Mouse (Mus musculus): ENCODE data around the gene Cyb5d1.

Cyb5d1 gene

DNA sequence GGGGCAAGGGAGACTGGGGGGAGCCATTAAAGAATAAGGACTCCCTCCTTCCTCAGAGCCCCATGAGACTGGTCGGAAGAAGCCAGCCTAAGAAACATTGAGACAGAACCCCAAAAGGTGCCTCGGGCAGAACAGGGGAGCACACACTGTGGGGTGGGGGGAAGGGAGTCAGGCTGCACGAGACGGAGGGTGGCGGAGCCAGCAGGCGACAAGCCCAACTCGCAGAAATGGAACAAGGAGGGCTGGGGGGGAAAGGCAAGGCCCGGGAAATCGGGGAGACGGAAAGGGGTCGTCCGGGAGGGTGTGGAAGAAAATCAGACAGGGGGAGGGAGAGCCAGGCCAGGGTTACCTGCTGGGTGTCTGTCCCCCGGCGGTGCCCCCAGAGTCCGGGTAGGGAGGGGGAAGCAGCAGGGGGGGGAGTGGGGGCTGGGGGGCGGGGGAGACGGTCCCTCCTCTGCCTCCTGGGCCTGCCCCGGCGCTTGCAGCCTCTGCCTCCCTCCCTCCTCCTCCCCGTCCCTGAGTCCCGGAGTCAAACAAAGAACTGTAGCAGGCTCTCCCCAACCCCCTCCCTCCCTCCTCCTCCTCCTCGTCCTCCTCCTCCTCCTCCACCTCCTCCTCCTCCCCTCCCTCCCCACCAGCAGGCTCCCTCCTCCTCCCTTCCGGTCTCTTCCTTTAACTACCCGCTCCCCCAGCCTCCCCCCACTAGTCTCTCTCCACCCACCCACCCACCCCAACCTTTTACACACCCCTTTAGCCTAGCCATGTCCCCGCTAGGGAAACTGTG is 20.4 kb upstream of the Cyb5d1 start:
- DNase-seq (ENCODE audit: low read depth), result peak; percentile 59

DNA sequence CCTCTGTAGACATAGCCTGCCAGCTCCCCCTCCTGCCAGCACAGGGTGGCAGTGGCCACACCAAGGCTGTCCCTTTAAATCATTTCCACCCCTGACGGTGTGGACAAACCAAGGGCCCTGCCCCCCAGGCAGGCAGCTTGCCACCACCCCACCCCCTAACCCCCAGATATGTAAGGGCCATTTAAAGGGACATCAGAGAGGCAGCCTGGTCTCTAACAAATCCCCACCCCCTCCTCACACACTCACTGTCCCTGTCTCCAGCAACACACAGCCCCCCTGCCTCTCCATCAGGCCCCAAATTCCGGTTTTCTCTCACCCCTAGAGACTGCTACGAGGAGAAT is 19.9 kb upstream of the Cyb5d1 start:
- peak; percentile 47 for DNase-seq (ENCODE audit: low read depth)

DNA sequence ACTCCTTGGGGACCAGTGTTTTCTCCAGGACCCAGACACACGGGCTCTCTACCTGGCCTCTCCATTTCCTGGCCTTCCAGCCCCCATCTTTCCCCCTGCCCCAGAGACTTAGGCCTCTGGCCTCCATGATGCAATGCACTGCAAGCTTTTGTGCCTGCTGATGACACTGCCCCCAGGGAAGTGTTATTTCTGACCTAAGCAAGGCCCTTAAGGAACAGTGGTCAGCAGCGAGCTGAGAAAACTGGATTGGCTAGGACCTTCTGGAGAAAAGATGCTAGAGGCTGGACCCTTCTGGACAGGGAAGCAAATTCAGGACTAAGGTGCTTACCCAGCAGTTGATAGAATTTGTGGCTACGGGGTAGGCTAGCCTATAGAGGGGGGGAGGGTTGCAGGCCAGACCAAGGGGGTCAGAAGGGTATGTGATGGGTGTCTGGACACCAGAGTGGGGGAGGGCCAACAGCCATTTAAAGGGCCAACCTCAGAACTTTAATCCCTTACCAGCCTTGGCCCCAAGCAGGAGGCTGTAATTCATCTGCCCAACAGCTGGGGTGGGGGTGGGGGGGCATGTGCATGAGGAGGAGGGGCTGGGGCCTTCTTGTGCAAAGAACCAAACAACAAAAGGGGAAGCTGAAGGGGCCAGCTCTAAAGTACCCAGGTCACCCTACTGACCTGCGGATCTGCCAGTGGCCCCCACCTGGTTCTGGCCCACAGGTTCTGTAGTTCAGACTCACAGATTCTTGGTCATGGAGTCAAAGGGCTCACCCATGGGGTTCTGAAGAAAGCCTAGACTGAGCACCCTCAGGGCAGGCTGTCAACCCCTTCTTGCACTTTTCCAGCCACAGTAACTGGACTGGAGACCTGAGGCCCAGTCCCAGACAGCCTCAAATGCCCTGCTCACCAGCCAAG is 19.2 kb upstream of the Cyb5d1 start:
- DNase-seq (ENCODE audit: low read depth), result peak; percentile 39

DNA sequence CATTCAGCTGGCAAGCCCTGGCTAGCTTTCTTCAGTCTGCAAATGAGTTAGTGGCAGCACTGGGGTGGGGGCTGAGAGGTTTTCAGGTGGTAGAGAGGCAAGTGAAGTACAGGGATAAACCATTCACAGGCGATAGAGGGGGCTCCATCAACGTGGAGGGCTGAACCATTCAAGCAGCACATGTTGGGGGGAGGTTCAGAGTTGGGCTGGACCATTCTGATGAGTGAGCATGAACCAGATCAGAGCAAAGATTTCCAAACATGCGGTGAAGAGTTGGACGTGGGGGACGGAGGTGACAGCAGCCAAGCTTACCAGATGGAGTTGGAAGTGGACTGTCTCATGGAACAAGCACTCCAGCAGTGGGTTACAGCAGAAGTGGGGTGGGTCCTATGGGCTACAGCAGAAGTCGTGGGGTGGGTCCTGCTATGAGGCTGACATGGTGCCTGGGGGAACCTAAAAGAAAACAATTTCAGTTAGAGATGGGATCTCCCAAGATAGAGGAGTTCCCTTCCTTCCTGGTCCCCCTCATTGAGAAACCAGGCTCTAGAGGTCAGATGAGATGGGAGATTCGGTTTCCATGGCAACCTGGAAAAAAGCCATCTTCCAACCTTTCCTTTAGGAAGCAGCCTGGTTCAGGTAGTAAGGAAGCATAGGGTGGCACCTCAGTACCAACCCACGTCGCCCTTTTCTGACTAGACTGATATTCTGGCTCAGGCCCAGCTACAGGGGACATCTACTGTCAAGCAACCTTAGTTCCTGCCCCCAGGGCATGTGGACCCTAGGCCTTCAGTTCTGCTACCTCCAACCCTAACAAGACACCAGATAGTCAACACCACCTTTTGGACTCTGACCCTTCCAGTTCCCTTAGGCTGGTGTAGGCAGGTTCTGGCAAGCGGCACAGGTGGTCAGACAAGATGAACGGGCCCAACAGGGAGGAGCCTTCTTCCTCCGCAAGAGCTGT is 18.1 kb upstream of the Cyb5d1 start, which contains the start of gene Kdm6b:
Gene Kdm6b, minus strand, starts transcription at position 455 of the 961 bp plus-strand sequence.
- DNase-seq (ENCODE audit: low read depth), result peak; percentile 57

DNA sequence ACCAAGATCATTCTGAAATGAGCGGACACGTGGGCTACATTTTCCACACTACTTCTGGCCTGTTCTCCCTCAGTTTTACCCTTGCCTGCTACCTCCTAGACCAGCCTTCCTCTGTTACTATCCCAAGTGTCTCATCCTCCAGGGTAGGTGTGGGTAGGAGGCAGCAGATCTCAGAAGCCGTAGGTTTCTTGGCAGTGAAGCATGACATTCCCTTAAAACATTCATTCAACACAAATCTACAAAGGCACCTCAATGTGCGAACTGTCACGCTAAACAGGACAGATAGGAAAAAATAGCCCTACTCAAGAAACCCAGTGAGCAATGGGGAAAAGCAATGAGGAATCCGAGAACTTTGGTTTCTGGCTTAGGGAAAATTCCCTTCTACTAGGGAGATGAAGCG is 17.1 kb upstream of the Cyb5d1 start:
- peak; percentile 25 for DNase-seq (ENCODE audit: low read depth)

DNA sequence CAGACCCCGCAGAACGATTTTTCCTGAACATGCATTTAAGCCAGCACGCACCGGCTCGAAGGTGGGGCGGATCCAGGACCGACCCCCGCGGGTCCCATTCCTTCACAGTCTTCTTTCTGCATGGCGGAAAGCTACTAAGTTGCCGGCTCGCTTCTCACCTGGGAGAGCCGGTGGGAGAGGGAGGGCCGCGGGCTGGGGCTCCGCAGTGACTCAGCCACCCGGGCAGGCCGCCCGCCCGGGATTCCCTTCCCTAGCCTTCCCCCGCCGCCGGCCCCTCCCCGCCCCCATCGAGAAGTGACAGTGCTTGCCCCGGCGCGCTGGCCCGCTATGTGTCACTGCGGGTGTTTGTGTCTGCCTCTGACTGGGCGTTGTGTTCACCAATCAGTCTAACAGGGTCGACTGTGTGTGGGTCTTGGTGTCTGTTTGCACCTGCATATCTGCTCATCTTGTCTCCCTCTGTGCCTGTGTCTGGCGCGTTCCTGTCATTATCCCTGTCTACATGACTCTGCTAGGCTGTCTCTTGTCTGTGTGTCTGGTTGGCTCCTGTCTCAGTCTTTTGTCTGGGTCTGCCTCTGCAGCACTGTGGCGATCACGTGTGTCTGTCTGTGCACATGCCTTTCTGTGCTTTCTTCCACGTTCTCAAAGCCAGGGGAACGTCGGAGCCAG is 16.2 kb upstream of the Cyb5d1 start:
- DNase-seq (ENCODE audit: low read depth), result peak; percentile 91

DNA sequence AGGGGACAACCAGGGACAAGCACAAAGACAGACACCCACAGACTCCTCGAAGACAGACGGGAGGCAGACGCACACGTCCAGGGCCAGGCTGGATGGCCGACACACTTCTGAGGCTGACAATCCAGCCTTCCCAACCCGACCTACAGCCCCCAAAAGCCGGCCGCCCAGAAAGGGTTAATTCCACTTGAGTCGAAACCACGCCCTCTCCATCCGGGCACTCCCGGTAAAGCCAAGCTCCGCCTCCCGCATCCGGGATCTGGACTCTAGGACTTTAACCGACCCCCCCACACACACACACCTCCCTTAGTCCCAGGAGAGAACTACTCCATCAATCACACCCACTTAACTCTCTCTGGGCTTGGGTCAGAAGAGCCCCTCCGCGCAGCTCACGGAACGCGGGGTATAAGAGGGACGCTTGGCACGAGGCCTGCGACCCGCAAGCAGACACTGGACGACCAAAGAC is 15.7 kb upstream of the Cyb5d1 start:
- peak; percentile 93 for DNase-seq (ENCODE audit: low read depth)

DNA sequence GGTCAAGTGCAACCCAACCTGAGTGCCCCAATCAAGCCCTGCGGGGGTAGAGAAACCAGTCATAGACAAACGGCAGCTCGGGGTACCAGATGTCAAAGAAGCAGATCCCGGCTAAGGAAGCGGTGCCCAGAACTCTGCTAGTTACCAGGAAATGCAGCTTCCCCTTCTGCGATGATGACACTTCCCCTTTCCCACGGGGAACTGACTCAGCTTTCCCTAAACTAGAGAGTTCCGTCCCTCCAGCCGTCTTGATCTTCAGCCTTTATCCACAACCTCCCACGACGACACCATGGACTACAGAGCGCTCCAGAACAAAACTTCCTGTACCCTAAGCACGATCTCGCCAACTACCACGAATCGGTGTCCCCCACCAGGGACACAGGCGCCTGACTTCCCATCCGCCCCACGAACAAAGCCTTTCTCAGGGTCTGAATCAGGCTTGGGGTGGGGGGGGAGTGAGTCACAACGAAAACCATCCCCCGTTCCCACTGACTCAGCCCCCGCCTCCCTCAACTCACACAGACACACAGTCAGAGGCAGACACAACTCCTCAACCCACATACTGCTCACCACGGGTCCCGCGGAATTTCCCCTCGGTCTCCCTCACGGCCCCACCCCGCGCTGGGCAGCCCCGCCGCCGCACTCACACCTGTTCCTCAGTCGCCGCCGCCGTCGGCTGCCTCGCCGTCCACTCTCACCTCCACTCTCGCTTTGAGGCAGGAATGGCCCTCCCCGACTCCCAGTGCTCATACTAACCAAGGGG is 15.1 kb upstream of the Cyb5d1 start:
- DNase-seq (ENCODE audit: low read depth), result peak; percentile 97

DNA sequence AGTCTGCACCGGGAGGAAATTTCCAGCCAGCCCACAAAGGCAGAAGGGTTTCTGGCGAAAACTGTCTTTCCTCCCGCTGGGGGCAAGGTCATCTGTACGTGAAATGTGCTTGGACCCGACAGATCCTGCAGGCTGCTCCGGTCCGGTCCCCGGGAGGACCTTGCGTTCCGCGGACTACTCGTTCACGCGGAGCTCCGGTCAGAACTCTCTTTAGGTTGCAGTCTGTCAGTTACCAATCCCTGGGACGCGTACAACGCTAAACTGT is 14.5 kb upstream of the Cyb5d1 start:
- no peak for DNase-seq (ENCODE audit: low read depth)

DNA sequence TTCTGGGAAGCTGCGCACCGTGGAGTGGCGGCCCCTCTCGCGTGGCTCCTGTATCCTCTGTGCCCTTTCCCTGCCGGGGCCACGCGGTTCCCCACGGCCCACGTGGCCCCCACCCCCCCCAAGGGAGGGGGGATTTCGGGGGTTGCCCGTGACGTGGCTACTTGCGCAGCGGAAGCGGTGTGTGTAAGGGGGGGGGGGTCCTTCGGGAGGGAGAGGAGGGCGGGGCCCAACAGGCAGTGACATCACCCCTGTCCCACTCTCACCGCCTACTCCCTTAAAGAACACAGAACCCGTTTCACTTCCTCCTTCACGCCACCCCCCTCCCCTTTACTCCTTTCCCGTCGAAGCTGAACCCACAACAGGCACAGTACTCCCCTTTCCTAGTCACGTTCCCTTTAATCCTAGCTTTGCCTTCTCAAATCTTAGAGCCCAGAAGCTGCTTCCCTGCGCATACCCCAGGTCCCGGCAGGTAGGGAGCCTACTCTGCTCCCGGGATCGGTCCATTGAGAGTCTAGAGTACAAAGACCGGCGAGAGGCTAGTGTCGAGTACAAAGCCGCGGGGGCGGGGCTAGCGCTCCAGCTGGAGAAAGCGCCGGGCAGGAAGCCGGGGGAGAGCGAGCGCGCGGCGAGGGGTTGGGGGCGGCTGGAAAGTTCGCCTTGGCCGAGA is 14.1 kb upstream of the Cyb5d1 start:
- DNase-seq (ENCODE audit: low read depth), result peak; percentile 96

DNA sequence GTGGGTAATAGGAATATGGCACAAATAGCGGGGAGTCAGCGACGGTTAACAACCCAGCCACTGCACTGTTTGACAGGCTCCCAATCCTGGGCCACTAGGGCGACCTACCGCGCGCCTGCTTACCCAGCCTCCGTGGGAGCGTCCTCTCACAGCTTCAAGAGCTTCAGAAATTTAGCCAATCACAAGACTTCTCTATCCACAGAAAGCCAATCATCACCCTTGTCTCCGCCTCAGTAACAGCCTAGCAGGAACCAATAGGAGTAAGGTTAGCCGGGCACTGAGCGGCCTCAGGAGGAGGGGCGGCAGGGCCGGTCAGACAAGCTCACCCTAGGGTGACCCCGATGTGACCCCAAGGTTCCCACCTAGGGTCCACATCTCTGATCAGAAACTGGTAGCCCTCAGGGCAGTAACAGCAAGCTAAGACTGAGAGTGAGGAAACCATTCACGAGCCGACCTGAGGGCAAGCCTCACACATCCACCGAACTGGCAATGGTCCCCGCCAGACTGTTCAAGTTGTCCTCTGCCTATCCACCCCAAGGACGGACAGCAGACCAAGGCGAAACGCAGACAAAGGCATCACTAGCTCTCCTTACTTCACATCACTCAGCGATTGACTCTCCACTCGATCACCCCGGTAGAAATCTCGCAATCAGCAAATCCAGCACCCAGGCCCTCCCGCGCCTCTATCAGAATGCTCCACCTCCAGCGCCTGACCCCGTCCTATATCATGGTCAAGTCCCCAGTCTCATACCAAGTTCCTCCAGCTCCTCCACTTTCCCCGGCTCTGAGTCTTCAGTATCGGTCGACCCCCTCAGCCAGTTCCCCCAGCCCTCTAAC is 13.3 kb upstream of the Cyb5d1 start:
- peak; percentile 95 for DNase-seq (ENCODE audit: low read depth)

DNA sequence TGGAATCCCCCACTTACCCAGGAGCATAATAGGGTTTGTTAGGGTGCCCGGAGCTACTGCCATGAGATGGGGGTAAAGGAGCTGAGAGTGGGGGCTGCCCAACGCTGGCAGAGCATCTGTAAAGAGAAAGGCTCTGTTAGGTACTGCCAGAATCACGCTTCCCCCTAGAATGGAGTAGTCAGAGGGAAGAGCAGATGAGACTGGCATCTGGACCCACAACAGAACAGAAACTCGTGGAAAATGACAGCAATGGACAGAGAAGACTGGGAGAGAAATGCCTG is 12.2 kb upstream of the Cyb5d1 start:
- no peak for DNase-seq (ENCODE audit: low read depth)

DNA sequence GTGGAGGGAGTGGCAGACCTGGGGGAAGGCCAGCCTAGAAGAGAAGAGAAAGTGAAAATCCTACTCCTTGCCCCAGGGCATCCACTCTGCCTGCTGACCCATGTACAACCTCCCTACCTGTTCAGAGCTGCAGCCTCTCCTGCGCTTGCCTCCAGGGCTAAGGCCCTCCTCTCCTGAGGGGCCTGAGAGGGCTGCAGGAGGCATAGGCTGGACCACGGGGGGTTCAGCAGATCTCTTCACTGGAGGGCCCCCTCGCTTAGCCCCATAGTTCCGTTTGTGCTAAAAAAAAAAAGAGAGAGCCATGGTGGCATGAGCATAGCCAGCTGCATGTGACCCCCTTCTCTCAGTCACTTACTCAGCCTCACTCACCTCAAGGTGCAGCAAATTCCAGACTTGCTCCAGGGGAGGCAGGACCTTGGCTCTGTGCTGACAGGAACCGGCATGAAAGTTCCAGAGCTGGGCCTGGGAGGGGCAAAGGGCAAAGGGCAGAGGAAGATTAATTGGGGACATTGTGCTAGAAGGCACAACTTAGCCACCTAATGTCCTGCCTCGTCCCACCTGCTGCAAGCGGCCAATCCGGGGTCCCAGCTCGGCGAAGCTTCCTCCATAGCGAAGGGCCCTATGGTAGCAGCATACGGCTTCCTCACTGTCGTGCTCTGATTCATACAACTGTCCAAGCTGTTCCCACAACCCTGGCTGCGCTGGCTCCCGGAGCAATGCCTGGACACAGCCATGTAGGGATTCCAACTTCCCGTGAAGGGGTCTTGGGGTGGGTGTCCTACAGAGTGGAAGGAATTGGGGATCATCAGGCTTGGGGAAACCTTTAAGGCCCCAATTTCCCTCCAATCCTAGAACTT is 11.7 kb upstream of the Cyb5d1 start:
- DNase-seq (ENCODE audit: low read depth), result no peak

DNA sequence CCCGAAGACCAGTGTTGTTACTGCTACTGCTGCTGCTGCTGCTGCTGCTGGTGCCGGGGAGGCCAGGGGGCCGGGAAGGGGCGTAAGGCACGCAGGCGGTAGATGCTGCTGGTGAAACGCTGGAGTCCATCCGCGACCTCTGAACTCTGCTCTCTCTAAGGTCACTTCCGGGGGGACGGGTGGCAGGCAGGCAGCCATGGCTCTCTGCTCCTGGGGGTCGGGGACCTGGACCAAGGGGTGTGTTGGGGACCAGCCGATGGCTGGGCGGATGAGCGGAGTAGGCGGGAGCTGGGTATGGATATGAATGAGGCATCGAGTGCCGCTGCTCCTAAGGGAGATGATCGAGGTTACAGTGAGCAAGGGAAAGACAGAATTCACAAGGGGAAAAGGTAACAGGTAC is 10.9 kb upstream of the Cyb5d1 start:
- DNase-seq (ENCODE audit: low read depth), result no peak

DNA sequence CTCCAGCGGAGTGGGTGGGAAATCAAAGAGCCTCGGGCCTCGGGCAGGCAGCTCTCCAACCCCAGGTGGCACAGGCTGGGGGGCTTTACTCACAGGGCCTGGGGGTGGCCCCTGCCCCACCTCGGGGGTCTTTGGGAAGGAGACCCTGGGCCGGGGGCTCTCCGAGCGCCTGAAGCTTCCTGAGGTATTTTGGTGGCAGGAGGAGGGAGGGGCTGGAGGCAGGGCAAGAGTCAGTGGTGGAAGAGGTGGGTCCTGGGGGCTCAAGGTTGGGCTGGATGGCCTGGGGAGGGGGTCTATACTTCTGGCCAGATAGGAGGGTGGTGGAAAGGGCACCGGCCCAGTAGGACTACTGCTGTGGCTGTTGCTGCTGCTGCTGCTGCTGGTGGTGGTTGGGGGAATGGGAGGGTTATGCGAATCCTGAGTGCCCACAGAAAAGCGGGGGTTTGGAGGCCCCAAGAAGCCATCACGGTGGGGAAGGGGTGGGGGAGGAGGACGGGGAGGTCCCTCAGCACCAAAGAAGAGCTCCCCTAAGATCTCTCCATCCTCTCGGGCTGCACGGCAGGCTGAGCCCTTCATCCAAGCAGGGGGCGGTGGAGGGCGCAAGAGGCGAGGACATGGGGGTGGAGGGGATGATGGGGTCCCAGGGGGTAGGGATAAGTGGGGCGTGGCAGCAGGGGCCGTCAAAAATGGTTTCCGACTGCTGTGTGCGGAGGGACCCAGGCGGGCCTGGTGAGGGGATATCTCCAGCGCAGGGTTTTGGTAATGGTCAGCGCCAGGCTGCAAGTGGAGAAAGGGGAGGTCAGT is 10.2 kb upstream of the Cyb5d1 start:
- DNase-seq (ENCODE audit: low read depth), result peak; percentile 4

DNA sequence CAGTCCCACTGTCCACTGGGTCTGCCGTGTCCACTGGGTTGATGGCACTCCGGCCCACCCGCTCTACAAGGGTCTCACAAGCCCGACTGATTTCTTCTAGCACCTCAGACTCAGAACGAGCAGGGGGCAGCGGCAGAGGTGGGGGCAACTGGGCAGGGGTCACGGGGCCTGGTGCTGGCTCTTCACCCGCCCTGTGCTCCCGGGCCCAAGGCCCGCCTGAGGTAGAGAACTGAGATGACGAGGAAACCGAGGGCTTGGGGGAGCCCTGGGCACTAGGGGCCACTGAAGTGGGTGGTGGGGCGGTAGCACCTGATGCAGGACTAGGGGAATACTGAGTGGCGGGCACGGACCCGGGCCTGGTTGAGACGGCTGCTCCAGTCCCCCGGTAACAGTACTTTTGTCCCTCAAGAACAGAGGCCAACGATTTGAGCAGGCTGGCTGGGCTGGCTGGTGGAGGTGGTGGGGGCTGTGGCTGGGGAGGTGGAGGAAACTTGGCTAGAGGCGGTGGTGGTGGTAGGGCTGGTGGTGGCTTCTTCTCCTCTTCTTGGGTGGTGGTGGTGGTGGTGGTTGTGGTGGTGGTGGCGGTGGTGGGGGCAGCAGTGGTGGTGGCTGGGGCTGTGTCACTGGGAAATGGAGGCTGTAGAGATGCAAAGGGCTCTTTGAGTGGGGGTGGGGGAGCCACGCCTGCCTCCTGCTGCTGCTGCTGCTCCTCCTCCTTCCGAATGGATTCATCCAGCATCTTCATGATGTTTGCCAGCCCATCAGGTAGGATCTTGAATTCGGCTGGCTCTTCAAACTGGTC is 9.4 kb upstream of the Cyb5d1 start:
- DNase-seq (ENCODE audit: low read depth), result peak; percentile 16

Data from induced T-regulatory cell, adult 2 months (primary cell).